Mouse (Mus musculus): ENCODE results near the gene Adcyap1.

Gene Adcyap1

GRCm38 (mm10) chr17:93198717-93199116 lies at the start of gene Adcyap1:
Gene Adcyap1, plus strand, starts transcription at chr17:93199017.
- DNase-seq (ENCODE audit: low read depth, low spot score): no peak

- DNase-seq (ENCODE audit: low read depth, low spot score): peak; percentile 20
These were observed 40.5 kb upstream of the Adcyap1 start for GRCm38 (mm10) chr17:93158280-93158851.

GRCm38 (mm10) chr17:93169572-93169971 lies 29.2 kb upstream of the Adcyap1 start:
- DNase-seq (ENCODE audit: low read depth, low spot score): no peak

- DNase-seq (ENCODE audit: low read depth, low spot score): no peak
These were observed 2.0 kb upstream of the Adcyap1 start for GRCm38 (mm10) chr17:93196846-93197245.

- DNase-seq (ENCODE audit: low read depth, low spot score): no peak
These were observed 604 bp upstream of the Adcyap1 start for GRCm38 (mm10) chr17:93198213-93198612.

- no peak for DNase-seq (ENCODE audit: low read depth, low spot score)
These were observed 401 bp downstream of the Adcyap1 start for GRCm38 (mm10) chr17:93199218-93199617.

GRCm38 (mm10) chr17:93199747-93200146 lies 930 bp downstream of the Adcyap1 start:
- DNase-seq (ENCODE audit: low read depth, low spot score): no peak

GRCm38 (mm10) chr17:93200386-93201264 lies 1.8 kb downstream of the Adcyap1 start:
- no peak for DNase-seq (ENCODE audit: low read depth, low spot score)

- DNase-seq (ENCODE audit: low read depth, low spot score): no peak
These were observed 2.6 kb downstream of the Adcyap1 start for GRCm38 (mm10) chr17:93201265-93201925.

- DNase-seq (ENCODE audit: low read depth, low spot score): peak; percentile 36
These were observed 3.6 kb downstream of the Adcyap1 start for GRCm38 (mm10) chr17:93202165-93203075.

GRCm38 (mm10) chr17:93203076-93204031 lies 4.5 kb downstream of the Adcyap1 start:
- DNase-seq (ENCODE audit: low read depth, low spot score): no peak

- DNase-seq (ENCODE audit: low read depth, low spot score): no peak
These were observed 19.0 kb downstream of the Adcyap1 start for GRCm38 (mm10) chr17:93217785-93218184.

GRCm38 (mm10) chr17:93218640-93219039 lies 19.8 kb downstream of the Adcyap1 start:
- no peak for DNase-seq (ENCODE audit: low read depth, low spot score)

GRCm38 (mm10) chr17:93237355-93237754 lies 38.5 kb downstream of the Adcyap1 start:
- DNase-seq (ENCODE audit: low read depth, low spot score): no peak

All from WW6 (cell line).